Mouse (Mus musculus): ENCODE measurements at regions not wholly inside any gene's neighbourhood (a gene's known extent, or its start where the extent isn't known, plus 50 kb on each side); places are given as distances from the start of the nearest gene placed in this dataset.

DNA sequence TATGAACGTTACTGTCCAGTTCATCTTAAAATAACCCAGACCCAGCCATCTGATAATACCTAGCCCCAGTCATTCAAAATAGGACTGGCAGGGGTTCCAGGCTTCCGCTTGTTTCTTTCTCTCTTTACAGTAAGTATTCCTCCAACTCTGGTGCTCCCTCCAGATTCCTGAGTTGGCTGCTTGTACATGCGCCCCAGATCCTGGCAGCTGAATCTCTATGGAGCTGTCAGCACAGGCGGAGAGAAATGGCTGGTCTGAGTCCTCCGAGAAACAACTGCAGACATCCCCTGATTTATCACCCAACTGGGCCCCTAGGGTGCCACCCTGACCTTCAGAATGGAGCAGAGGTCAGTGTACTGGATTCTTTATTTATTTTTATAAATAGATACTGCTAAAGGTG is 208.0 kb upstream of the N4bp1 start:
- no peak for TF ChIP-seq CTCF (IDR thresholded peaks at IDR 0.05; ENCODE audit: low read depth, low read length)
- TF ChIP-seq POLR2A (IDR thresholded peaks at IDR 0.05; ENCODE audit: insufficient read depth, low read length), result no peak
- TF ChIP-seq EP300 (IDR thresholded peaks at IDR 0.05; ENCODE audit: insufficient read depth, low read depth, low read length), result no peak
